Mouse (Mus musculus) spleen, adult 2 months (tissue): Measurements from ENCODE around the gene Fads2.

ENCODE experiments used
- CTCF ChIP-seq: fragments of 200-500 bp; IDR thresholded peaks from 2 replicates; pipeline ENCODE4 v1.5.1; 2011; ENCODE audit warnings: mild to moderate bottlenecking, inconsistent platforms; ENCODE audit not compliant: insufficient read depth, insufficient read length, insufficient replicate concordance; ENCODE audit errors: extremely low read depth
- POLR2A ChIP-seq: fragments of 200-500 bp; IDR thresholded peaks from 2 replicates; pipeline ENCODE4 v1.6.1; 2011; ENCODE audit warnings: low read depth, low read length, inconsistent platforms

DNA sequence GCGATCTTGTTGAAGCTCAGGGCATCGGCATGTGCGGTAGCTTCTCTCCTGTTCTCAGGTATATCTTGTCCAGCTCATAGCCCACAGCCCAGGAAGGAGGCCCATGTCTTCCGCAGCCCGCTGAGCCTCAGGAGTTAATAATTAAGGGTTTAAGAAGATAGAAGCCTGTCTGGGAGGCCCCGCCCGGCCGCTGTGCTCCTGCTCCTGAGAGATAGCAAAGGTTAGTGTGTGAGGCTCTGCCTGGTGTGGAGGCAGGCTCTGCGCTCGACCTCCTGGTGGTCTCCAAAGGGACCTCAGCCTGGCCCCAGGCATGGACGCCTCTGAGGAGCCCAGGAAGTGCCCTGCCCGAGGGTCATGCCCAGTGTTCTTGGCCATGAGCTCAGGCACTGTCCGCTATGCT is 86.7 kb downstream of the Fads2 start:
- no peak for TF ChIP-seq CTCF
- TF ChIP-seq POLR2A = no peak
